Mouse (Mus musculus): ENCODE results near the gene 1700003F12Rik.

GRCm38 (mm10) chr2:154517424-154517823 lies 29.5 kb upstream of the 1700003F12Rik start:
- no peak for TF ChIP-seq GATA1 (IDR thresholded peaks at IDR 0.05; ENCODE audit: low read length)
- no peak for TF ChIP-seq TAL1 (IDR thresholded peaks at IDR 0.05; ENCODE audit: low read length)

Data from erythroblast, embryonic 14.5 days (primary cell).